Mouse (Mus musculus) G1E (cell line): ENCODE measurements at regions not wholly inside any gene's neighbourhood (a gene's known extent, or its start where the extent isn't known, plus 50 kb on each side); places are given as distances from the start of the nearest gene placed in this dataset.

Source experiments
- CTCF ChIP-seq: IDR thresholded peaks from 2 replicates; pipeline ENCODE4 v1.5.1; 2012; ENCODE audit warnings: low read depth, low read length, inconsistent platforms, mixed read lengths
- GATA1 ChIP-seq: IDR thresholded peaks from 2 replicates; pipeline ENCODE4 v1.6.1; 2012; ENCODE audit warnings: borderline replicate concordance, low read length, inconsistent platforms, mixed read lengths
- POLR2AphosphoS5 ChIP-seq: IDR thresholded peaks from 2 replicates; pipeline ENCODE4 v1.6.1; 2012; ENCODE audit warnings: low read depth, low read length, inconsistent platforms; ENCODE audit not compliant: insufficient replicate concordance
- TAL1 ChIP-seq: conservative IDR thresholded peaks from 2 replicates; pipeline ENCODE4 v1.6.1; 2012; ENCODE audit warnings: low read depth, low read length, inconsistent platforms, mixed read lengths

- no peak for TF ChIP-seq CTCF
- TF ChIP-seq TAL1 = no peak
- no peak for TF ChIP-seq POLR2AphosphoS5
- TF ChIP-seq GATA1 = no peak
These were observed 232.0 kb upstream of the Zmiz1 start for GRCm38 (mm10) chr14:25226840-25227506.
